Mouse (Mus musculus): ENCODE measurements at regions not wholly inside any gene's neighbourhood (a gene's known extent, or its start where the extent isn't known, plus 50 kb on each side); places are given as distances from the start of the nearest gene placed in this dataset.

DNA sequence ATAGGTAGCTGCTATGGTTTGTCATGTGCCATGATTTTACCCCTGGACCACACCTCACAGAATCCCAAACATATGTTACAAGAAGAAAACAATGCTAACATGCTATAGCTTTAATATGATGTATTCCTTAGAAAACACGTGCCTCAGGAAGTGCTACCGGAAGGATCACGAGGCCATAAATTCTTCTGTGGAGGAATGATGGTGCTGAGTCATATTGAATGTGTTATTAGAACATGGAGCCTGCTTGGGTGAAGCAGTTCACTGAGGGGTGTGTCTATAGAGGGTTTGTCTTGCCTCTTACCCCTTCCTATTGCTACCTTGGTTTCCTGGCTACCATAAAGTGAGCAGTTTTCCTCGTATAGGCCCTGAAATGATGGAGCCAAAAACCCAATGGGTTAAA lies 104.1 kb upstream of the Tsc22d2 start:
- no peak overlapping the region for H3K27ac ChIP-seq (ENCODE audit: insufficient read depth, low read length)
- H3K4me1 ChIP-seq (ENCODE audit: control insufficient read depth, insufficient read depth, low read length): no peaks in the 10 kb centered on the region
- H3K4me3 ChIP-seq (ENCODE audit: insufficient read depth, low read length): no peak overlapping the region
- TF ChIP-seq CTCF (IDR thresholded peaks at IDR 0.05; ENCODE audit: extremely low read depth, insufficient read depth, low read length) (no peak), POLR2A (IDR thresholded peaks at IDR 0.05; ENCODE audit: extremely low read depth, insufficient read depth, low read length) (no peak)

DNA sequence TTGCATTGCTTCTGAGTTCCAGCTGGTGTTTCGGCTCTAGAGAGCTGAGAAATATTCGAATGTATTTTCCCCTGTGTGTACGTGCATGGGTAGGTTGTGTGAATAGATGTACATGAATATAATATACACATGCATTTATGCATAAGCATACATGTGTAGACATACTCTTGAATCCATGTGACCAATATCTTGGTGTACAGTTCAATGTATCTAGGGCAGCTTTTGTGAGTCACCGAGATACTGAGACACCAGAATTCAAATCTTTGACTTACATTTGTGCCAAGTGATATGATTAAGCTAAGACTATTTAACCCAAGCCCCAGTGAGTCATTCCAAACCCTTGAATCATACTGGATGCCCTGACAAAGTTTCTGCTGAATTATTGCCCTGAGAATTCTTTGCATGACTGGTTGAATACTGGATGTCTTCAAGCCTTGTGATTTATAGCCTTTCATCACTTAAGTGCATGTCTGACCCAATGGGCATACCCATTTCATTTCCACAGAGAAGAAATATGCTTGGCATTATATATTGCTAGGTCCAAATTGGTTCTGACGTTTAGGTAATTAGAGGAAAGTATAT lies 103.3 kb upstream of the Tsc22d2 start:
- no peak overlapping the region for H3K4me3 ChIP-seq (ENCODE audit: insufficient read depth, low read length)
- H3K27ac ChIP-seq (ENCODE audit: insufficient read depth, low read length): no peak overlapping the region
- H3K4me1 ChIP-seq (ENCODE audit: control insufficient read depth, insufficient read depth, low read length): no peaks in the 10 kb centered on the region
- no peak for TF ChIP-seq CTCF (IDR thresholded peaks at IDR 0.05; ENCODE audit: extremely low read depth, insufficient read depth, low read length)
- no peak for TF ChIP-seq POLR2A (IDR thresholded peaks at IDR 0.05; ENCODE audit: extremely low read depth, insufficient read depth, low read length)

DNA sequence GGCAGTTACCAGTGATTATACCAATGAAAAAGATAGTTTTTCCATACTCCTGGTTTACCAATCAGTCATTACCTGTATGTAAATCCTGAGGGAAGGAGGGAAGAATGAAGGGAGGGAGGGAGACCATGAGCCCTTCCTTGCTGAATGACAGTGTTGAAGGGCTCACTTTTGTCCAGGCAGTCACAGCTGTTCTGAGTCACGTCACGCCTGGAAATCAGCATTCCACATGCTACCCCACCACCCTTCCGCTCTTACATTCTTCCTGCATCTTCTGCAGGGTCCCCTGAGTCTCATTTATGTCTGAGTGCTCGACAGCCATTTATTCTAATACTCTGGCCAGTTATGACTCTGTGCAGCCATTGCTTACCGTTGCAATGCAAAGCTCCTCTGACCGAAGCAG lies 101.9 kb upstream of the Tsc22d2 start:
- TF ChIP-seq CTCF (IDR thresholded peaks at IDR 0.05; ENCODE audit: extremely low read depth, insufficient read depth, low read length) (no peak), POLR2A (IDR thresholded peaks at IDR 0.05; ENCODE audit: extremely low read depth, insufficient read depth, low read length) (no peak)
- H3K4me1 ChIP-seq (ENCODE audit: control insufficient read depth, insufficient read depth, low read length): no peaks in the 10 kb centered on the region
- H3K4me3 ChIP-seq (ENCODE audit: insufficient read depth, low read length): no peak overlapping the region
- H3K27ac ChIP-seq (ENCODE audit: insufficient read depth, low read length): no peak overlapping the region

DNA sequence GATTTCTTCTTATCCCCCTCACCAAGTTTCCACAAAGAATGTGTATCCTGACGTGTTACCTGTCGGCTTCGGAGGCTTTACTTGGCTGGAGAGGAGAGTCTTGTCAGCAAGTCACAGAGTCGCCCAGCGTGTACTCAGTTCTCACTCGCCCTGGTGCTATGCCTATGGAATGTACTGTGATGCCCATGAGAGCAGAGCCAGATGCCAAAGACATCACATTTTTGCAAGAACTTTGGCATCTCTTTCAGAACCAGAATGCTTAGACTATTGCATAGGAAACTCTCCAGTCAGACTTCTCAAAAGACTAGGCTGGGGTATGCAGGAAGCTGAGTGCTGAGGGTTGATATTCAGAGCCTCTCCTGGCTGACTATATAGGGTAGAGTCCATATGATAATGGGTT lies 99.3 kb upstream of the Tsc22d2 start:
- no peak overlapping the region for H3K27ac ChIP-seq (ENCODE audit: insufficient read depth, low read length)
- no peaks in the 10 kb centered on the region for H3K4me1 ChIP-seq (ENCODE audit: control insufficient read depth, insufficient read depth, low read length)
- H3K4me3 ChIP-seq (ENCODE audit: insufficient read depth, low read length): no peak overlapping the region
- TF ChIP-seq CTCF (IDR thresholded peaks at IDR 0.05; ENCODE audit: extremely low read depth, insufficient read depth, low read length): no peak
- TF ChIP-seq POLR2A (IDR thresholded peaks at IDR 0.05; ENCODE audit: extremely low read depth, insufficient read depth, low read length): no peak

DNA sequence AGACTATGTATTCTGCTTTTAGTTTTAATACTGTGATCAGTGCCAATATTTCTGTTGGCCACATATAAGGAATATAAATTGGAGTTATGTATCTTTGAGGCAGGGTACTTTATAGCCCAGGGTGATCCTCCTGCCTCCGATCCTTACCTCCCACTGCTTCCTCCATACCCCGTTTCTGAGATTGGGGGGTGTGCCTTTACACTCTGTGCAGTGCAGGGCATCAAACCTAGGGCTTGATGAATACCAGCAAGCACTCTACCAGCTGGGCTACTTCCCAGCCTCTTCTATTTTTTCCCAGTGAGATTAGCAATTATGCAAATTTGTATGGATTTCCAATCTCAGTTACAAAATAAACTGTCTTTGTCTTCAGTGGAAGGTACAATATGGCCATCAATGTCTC lies 97.3 kb upstream of the Tsc22d2 start:
- H3K27ac ChIP-seq (ENCODE audit: insufficient read depth, low read length): no peak overlapping the region
- no peak for TF ChIP-seq POLR2A (IDR thresholded peaks at IDR 0.05; ENCODE audit: extremely low read depth, insufficient read depth, low read length)
- TF ChIP-seq CTCF (IDR thresholded peaks at IDR 0.05; ENCODE audit: extremely low read depth, insufficient read depth, low read length): no peak
- H3K4me3 ChIP-seq (ENCODE audit: insufficient read depth, low read length): no peak overlapping the region
- no peaks in the 10 kb centered on the region for H3K4me1 ChIP-seq (ENCODE audit: control insufficient read depth, insufficient read depth, low read length)

DNA sequence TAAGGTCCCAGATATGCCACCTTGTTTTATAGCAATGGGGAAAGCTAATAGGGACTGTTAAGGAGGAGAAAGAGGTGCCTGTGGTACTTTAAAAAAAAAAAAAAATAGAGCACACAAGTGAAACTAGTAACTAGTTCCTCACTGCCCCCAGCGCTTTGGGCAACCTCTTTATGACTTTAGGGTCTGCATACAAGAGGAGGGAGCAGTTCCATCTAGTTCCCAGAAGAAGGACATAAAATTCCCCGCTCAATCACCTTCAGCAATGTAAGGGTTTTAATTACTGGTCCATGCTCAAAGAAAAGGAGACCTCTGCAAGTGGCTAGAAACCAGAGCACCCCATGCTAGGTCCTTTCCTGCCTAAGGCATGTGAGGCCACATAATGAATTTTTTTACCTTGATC lies 95.8 kb upstream of the Tsc22d2 start:
- H3K4me1 ChIP-seq (ENCODE audit: control insufficient read depth, insufficient read depth, low read length): no peaks in the 10 kb centered on the region
- no peak overlapping the region for H3K4me3 ChIP-seq (ENCODE audit: insufficient read depth, low read length)
- TF ChIP-seq POLR2A (IDR thresholded peaks at IDR 0.05; ENCODE audit: extremely low read depth, insufficient read depth, low read length) (no peak), CTCF (IDR thresholded peaks at IDR 0.05; ENCODE audit: extremely low read depth, insufficient read depth, low read length) (no peak)
- H3K27ac ChIP-seq (ENCODE audit: insufficient read depth, low read length): no peak overlapping the region

DNA sequence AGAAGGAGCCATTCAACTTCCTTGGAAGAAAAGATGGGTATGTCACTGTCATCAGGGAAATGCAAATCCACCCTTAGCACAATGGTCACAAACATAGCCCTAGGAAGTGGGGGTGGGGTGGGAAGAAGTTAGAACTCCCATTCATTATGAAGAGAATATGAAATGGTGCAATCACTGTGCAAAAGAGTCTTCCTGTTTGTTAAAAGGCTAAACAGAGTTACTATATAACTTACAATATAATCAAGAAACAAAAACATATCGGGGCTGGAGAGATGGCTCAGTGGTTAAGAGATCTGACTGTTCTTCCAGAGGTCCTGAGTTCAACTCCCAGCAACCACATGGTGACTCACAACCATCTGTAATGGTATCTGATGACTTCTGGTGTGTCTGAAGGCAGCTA lies 95.1 kb upstream of the Tsc22d2 start:
- no peak overlapping the region for H3K4me3 ChIP-seq (ENCODE audit: insufficient read depth, low read length)
- no peak overlapping the region for H3K27ac ChIP-seq (ENCODE audit: insufficient read depth, low read length)
- no peaks in the 10 kb centered on the region for H3K4me1 ChIP-seq (ENCODE audit: control insufficient read depth, insufficient read depth, low read length)
- TF ChIP-seq CTCF (IDR thresholded peaks at IDR 0.05; ENCODE audit: extremely low read depth, insufficient read depth, low read length): no peak
- no peak for TF ChIP-seq POLR2A (IDR thresholded peaks at IDR 0.05; ENCODE audit: extremely low read depth, insufficient read depth, low read length)

DNA sequence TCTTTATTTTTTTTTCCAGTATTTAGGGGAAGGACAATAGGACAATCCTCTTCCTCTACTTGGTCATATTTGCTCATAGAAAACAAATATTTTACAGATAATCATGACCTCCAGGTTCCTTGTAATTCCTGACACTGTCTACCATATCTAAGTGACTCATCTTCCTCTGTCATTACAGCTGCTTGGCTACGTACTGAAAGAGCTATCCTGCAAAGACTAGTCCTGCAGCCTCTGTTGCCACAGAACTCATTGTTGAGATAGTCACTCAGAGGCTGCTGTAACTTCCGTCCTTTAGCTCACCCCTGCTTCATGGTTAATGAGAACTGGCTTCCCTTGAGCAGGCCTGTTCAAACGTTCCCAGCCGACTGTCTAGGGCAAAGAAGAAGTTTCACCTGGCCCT lies 93.7 kb upstream of the Tsc22d2 start:
- Histone ChIP-seq H3K4me1 (ENCODE audit: control insufficient read depth, insufficient read depth, low read length) (no peaks in the 10 kb centered on the region), H3K27ac (ENCODE audit: insufficient read depth, low read length) (no peak overlapping the region), H3K4me3 (ENCODE audit: insufficient read depth, low read length) (no peak overlapping the region)
- TF ChIP-seq CTCF (IDR thresholded peaks at IDR 0.05; ENCODE audit: extremely low read depth, insufficient read depth, low read length) (no peak), POLR2A (IDR thresholded peaks at IDR 0.05; ENCODE audit: extremely low read depth, insufficient read depth, low read length) (no peak)

DNA sequence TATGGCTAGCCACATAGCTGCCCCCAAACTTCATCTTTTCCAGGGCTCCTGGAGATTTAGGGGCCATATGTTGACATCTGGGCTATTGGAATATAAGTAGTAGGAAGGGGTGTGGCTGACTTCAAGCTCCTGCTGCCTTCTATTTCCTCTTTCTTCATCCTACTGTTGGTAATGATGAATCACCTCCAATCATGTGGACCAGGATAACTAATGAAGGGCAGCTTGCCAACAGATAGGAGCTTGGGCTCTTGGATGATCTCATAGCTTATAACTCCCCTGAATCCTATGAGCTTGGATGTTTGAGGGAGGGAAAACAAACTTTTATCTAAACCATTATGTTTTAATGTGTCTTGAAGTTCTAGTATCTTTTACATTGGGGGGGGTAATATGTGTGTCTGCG lies 92.2 kb upstream of the Tsc22d2 start:
- H3K4me1 ChIP-seq (ENCODE audit: control insufficient read depth, insufficient read depth, low read length): no peaks in the 10 kb centered on the region
- TF ChIP-seq POLR2A (IDR thresholded peaks at IDR 0.05; ENCODE audit: extremely low read depth, insufficient read depth, low read length) (no peak), CTCF (IDR thresholded peaks at IDR 0.05; ENCODE audit: extremely low read depth, insufficient read depth, low read length) (no peak)
- H3K4me3 ChIP-seq (ENCODE audit: insufficient read depth, low read length): no peak overlapping the region
- no peak overlapping the region for H3K27ac ChIP-seq (ENCODE audit: insufficient read depth, low read length)

DNA sequence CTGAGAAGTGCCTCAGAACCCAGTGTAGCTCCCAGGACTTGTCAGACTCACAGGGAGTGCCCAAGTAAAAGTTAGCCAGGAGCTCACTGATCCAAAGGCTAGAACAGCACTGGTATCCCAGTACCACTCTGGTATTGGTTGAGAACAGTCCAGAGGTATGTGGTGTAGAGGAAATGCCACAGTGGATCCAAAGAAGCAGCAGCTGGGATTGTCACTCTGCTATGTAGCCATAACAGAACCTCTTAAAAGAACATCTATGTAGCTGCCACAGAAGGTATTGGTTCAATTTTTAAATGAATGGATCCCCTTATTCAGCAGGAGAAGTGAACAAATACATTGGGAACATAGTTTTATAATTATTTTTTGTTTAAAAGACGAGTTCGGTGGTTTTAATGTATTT lies 86.8 kb upstream of the Tsc22d2 start:
- Histone ChIP-seq H3K27ac (ENCODE audit: insufficient read depth, low read length) (no peak overlapping the region), H3K4me1 (ENCODE audit: control insufficient read depth, insufficient read depth, low read length) (no peaks in the 10 kb centered on the region), H3K4me3 (ENCODE audit: insufficient read depth, low read length) (no peak overlapping the region)
- no peak for TF ChIP-seq CTCF (IDR thresholded peaks at IDR 0.05; ENCODE audit: extremely low read depth, insufficient read depth, low read length)
- TF ChIP-seq POLR2A (IDR thresholded peaks at IDR 0.05; ENCODE audit: extremely low read depth, insufficient read depth, low read length): no peak
